Mouse (Mus musculus) CH12.LX (cell line): Measurements from ENCODE around the gene Eif3j1. TPM values are rescaled to one million over a fixed set of nuclear protein-coding genes. Genes with fewer than 3 reads are reported as not detected.
A peak's percentile ranks its signal among the peaks of the same experiment; 100 is the strongest.

Experiments used
- DNase-seq: peaks from one replicate; pipeline ENCODE4 v3.0.0-alpha.2; 2013; ENCODE audit errors: extremely low read depth
- H3K27ac ChIP-seq: 2 replicates; pipeline ENCODE4 v1.5.1; 2012; ENCODE audit warnings: low read depth, mild to moderate bottlenecking, control low read depth, moderate library complexity; ENCODE audit not compliant: insufficient read depth
- H3K27me3 ChIP-seq: replicated peaks from 2 replicates; pipeline ENCODE3; 2012; ENCODE audit warnings: inconsistent platforms
- H3K36me3 ChIP-seq, 2 experiments: replicated peaks in 1 of 2; 2 replicates each; pipeline versions ENCODE3 to v1.6.1; 2012; ENCODE audit warnings: inconsistent platforms in 1 of 2, low read length in 1 of 2, mild to moderate bottlenecking in 1 of 2, mixed read lengths in 1 of 2, moderate library complexity in 1 of 2; ENCODE audit not compliant: control insufficient read depth in 1 of 2, insufficient read depth in 1 of 2
- H3K4me1 ChIP-seq, 2 experiments: 2 replicates each; pipeline ENCODE4 v1.6.1; 2012; ENCODE audit warnings: inconsistent platforms in 1 of 2, moderate library complexity in 1 of 2; ENCODE audit not compliant: insufficient read depth in 2 of 2, control insufficient read depth in 1 of 2
- H3K4me2 ChIP-seq: 2 replicates; pipeline ENCODE4 v1.6.1; 2012; ENCODE audit warnings: low read depth, mild to moderate bottlenecking, control low read depth; ENCODE audit not compliant: poor library complexity, insufficient read depth, severe bottlenecking
- H3K4me3 ChIP-seq, 3 experiments: fragments of 150-350 bp in 1 of 3; sonication (generic) in 1 of 3; replicated peaks in 1 of 3; 2 replicates each; pipeline versions ENCODE3 to v1.5.1; 2011 to 2012; ENCODE audit warnings: low read depth in 2 of 3, low read length in 2 of 3, mild to moderate bottlenecking in 2 of 3, moderate library complexity in 2 of 3, control low read depth in 1 of 3, improper control_type of control experiment in 1 of 3, inconsistent platforms in 1 of 3, mixed read lengths in 1 of 3; ENCODE audit not compliant: poor library complexity in 1 of 3
- H3K79me2 ChIP-seq: replicated peaks from 2 replicates; pipeline ENCODE4 v1.6.1; 2012; ENCODE audit warnings: mild to moderate bottlenecking, moderate library complexity; ENCODE audit not compliant: control insufficient read depth, poor library complexity, insufficient read depth, severe bottlenecking; ENCODE audit errors: extremely low read depth
- H3K9ac ChIP-seq: 2 replicates; pipeline ENCODE4 v1.6.1; 2012; ENCODE audit warnings: low read depth, mild to moderate bottlenecking, control low read depth, moderate library complexity; ENCODE audit not compliant: insufficient read depth
- H3K9me3 ChIP-seq: replicated peaks from 2 replicates; pipeline ENCODE3; 2012; ENCODE audit warnings: low read length, inconsistent platforms, mixed read lengths
- CTCF ChIP-seq, 2 experiments: IDR thresholded peaks in 1 of 2; conservative IDR thresholded peaks in 1 of 2; 2 replicates each; pipeline ENCODE4 v1.5.1; 2011 to 2012; ENCODE audit warnings: low read depth in 2 of 2, low read length in 2 of 2, improper control_type of control experiment in 1 of 2, inconsistent platforms in 1 of 2, mild to moderate bottlenecking in 1 of 2, moderate library complexity in 1 of 2
- SMC3 ChIP-seq: IDR thresholded peaks from 2 replicates; pipeline ENCODE4 v1.6.1; 2011; ENCODE audit warnings: low read depth, low read length, improper control_type of control experiment
- USF2 ChIP-seq: conservative IDR thresholded peaks from 2 replicates; pipeline ENCODE4 v1.6.1; 2011; ENCODE audit warnings: low read depth, low read length, improper control_type of control experiment
- dilution Hi-C: fragments of 300-500 bp; cut with MboI; formaldehyde crosslinking; loops from 2 replicates; pipeline ENCODE4 v1.14.3; 2020; ENCODE audit warnings: low sequenced_read_pairs; ENCODE audit not compliant: extremely low pct_unique_long_range_greater_than_20kb, extremely low pct_ligation_motif_present
- in situ Hi-C: fragments of 300-500 bp; cut with MboI; formaldehyde crosslinking; loops from 3 replicates; pipeline ENCODE4 v1.14.3; 2019; ENCODE audit warnings: low sequenced_read_pairs, low pct_ligation_motif_present, low pct_unique_long_range_greater_than_20kb, mixed read lengths
- polyA plus RNA-seq: library from polyadenylated mRNA; unstranded; fragments of >175 nt; gene quantifications from 2 replicates; pipeline ENCODE4 v1.2.1, GENCODE M21; 2012; ENCODE audit warnings: low read depth; ENCODE audit not compliant: insufficient read length
- total RNA-seq, 2 experiments: library from RNA; depleted of rRNA; stranded (reverse); fragments of 300-350 nt in 1 of 2; fragments of >200 nt in 1 of 2; gene quantifications; 2 replicates each; pipeline ENCODE4 v1.2.3; 2012 to 2014

Gene Eif3j1
- total and polyA plus RNA-seq, 3 experiments, result 20.1 to 40.1 (median 27.9) TPM

GRCm38 (mm10) chr2:122102070-122102469, 73.7 kb downstream of the Eif3j1 start:
- DNase-seq, result peak; percentile 47
- peaks cover 34 to 82% of the 10 kb centered on the region in 2 experiments for H3K36me3 ChIP-seq

More at GRCm38 (mm10) chr2:122102070-122102469, 73.7 kb downstream of the Eif3j1 start:
- H3K4me1 ChIP-seq, result no peaks in the 10 kb centered on the region
- H3K27ac ChIP-seq, result no peak overlapping the region
- peaks cover 4% of the 10 kb centered on the region for H3K9me3 ChIP-seq
- no peaks in the 10 kb centered on the region for H3K79me2 ChIP-seq
- no peak for TF ChIP-seq USF2
- TF ChIP-seq CTCF (conservative IDR thresholded peaks at IDR 0.05 in 1 of 2, IDR thresholded peaks at IDR 0.05 in 1 of 2; ENCODE audit: low read depth in 2 of 2, low read length in 2 of 2), result peak; percentile 34 to 65; a peak in 2 of 4 replicates
- peak; percentile 23; the same call in 1 of the 2 replicates for TF ChIP-seq SMC3
- H3K4me3 ChIP-seq, result no peak overlapping the region
- H3K9ac ChIP-seq, result no peak overlapping the region
- H3K4me2 ChIP-seq, result no peak overlapping the region
- no peaks in the 10 kb centered on the region for H3K27me3 ChIP-seq
- in situ Hi-C loops (no loop called here), dilution Hi-C loops (no loop called here)

Other genes starting within 250 kb of the Eif3j1 start
- gene Frmd5, start 221.5 kb upstream of the Eif3j1 start, total RNA-seq (2012; rRNA removed), result 1.9 and 2.1 TPM in 2 replicates
- gene Frmd5, start 221.5 kb upstream of the Eif3j1 start, total RNA-seq (2014; rRNA removed), result 3.2 and 3.7 TPM in 2 replicates
- 3.5 and 4.3 TPM in 2 replicates for gene Frmd5, start 221.5 kb upstream of the Eif3j1 start, polyA plus RNA-seq
- gene Casc4, start 161.6 kb upstream of the Eif3j1 start, total RNA-seq (2012; rRNA removed), result 9.3 and 10.9 TPM in 2 replicates
- gene Casc4, start 161.6 kb upstream of the Eif3j1 start, total RNA-seq (2014; rRNA removed), result 14.4 and 17.2 TPM in 2 replicates
- gene Casc4, start 161.6 kb upstream of the Eif3j1 start, polyA plus RNA-seq, result 16.5 and 19.7 TPM in 2 replicates
- 28.5 and 30.8 TPM in 2 replicates for gene Ctdspl2, start 72.5 kb upstream of the Eif3j1 start, total RNA-seq (2012; rRNA removed)
- 55.8 and 57.1 TPM in 2 replicates for gene Ctdspl2, start 72.5 kb upstream of the Eif3j1 start, total RNA-seq (2014; rRNA removed)
- 23.2 and 24.0 TPM in 2 replicates for gene Ctdspl2, start 72.5 kb upstream of the Eif3j1 start, polyA plus RNA-seq
- gene Mageb3, start 72.5 kb upstream of the Eif3j1 start, total RNA-seq (2012; rRNA removed), result 0.04 TPM in 1 of 2 replicates, not detected in the other
- gene Mageb3, start 72.5 kb upstream of the Eif3j1 start, total RNA-seq (2014; rRNA removed), result not detected in 2 replicates
- gene Mageb3, start 72.5 kb upstream of the Eif3j1 start, polyA plus RNA-seq, result not detected in 2 replicates
- gene Spg11, start 89.8 kb downstream of the Eif3j1 start, total RNA-seq (2012; rRNA removed), result 9.7 and 11.4 TPM in 2 replicates
- 6.0 and 7.5 TPM in 2 replicates for gene Spg11, start 89.8 kb downstream of the Eif3j1 start, total RNA-seq (2014; rRNA removed)
- gene Spg11, start 89.8 kb downstream of the Eif3j1 start, polyA plus RNA-seq, result 9.6 and 10.7 TPM in 2 replicates
- gene B2m, start 119.1 kb downstream of the Eif3j1 start, total RNA-seq (2012; rRNA removed), result 1,479 and 1,509 TPM in 2 replicates
- gene B2m, start 119.1 kb downstream of the Eif3j1 start, total RNA-seq (2014; rRNA removed), result 1,782 and 1,954 TPM in 2 replicates
- 1,919 and 2,234 TPM in 2 replicates for gene B2m, start 119.1 kb downstream of the Eif3j1 start, polyA plus RNA-seq
- 0.08 and 0.13 TPM in 2 replicates for gene Trim69, start 132.2 kb downstream of the Eif3j1 start, total RNA-seq (2012; rRNA removed)
- 0.24 and 0.26 TPM in 2 replicates for gene Trim69, start 132.2 kb downstream of the Eif3j1 start, total RNA-seq (2014; rRNA removed)
- 0.13 and 0.41 TPM in 2 replicates for gene Trim69, start 132.2 kb downstream of the Eif3j1 start, polyA plus RNA-seq
- gene Patl2, start 157.6 kb downstream of the Eif3j1 start, total RNA-seq (2012; rRNA removed), result not detected in 2 replicates
- not detected in 2 replicates for gene Patl2, start 157.6 kb downstream of the Eif3j1 start, total RNA-seq (2014; rRNA removed)
- gene Patl2, start 157.6 kb downstream of the Eif3j1 start, polyA plus RNA-seq, result not detected in 2 replicates
- not detected in 2 replicates for gene Terb2, start 157.7 kb downstream of the Eif3j1 start, total RNA-seq (2012; rRNA removed)
- gene Terb2, start 157.7 kb downstream of the Eif3j1 start, total RNA-seq (2014; rRNA removed), result not detected in 2 replicates
- not detected in 2 replicates for gene Terb2, start 157.7 kb downstream of the Eif3j1 start, polyA plus RNA-seq
- 14.9 and 20.3 TPM in 2 replicates for gene Sord, start 206.2 kb downstream of the Eif3j1 start, total RNA-seq (2012; rRNA removed)
- gene Sord, start 206.2 kb downstream of the Eif3j1 start, total RNA-seq (2014; rRNA removed), result 18.2 and 19.2 TPM in 2 replicates
- 29.2 and 29.9 TPM in 2 replicates for gene Sord, start 206.2 kb downstream of the Eif3j1 start, polyA plus RNA-seq